Mouse (Mus musculus): ENCODE data around the gene Lhx5. TPM values are rescaled to one million over a fixed set of nuclear protein-coding genes. Genes with fewer than 3 reads are reported as not detected.

Gene Lhx5
- polyA plus RNA-seq, 1 experiment from 2014 or later = not detected

DNA sequence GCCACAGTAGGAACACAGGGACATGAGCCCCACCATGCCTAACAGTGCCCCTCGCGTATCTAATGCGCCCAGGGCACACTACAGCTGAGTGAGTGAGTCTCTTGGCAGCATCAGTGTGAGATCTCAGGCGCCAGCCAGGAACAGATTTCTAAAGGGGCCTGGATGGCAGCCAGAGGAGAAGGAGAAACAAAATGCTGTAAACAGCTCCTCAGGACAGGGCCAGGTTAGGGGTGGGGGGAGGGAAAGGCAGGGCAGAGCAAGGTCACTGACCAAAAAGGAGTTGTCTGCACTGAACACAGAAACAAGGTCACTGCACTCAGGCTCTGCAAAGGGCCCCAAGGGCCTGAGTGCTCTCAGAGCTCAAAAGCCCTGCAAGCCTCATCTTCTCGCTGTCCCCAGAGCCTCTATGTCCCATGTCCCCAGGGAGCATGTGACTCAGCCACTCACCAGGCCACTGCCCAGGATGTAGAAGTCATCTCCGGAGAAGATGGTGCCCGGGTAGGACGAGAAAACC is 59.2 kb downstream of the Lhx5 start:
- no peak overlapping the region for H3K4me3 ChIP-seq
- no peak overlapping the region for H3K4me2 ChIP-seq
- no peak for ATAC-seq (ENCODE audit: extremely low read depth, insufficient number of reproducible peaks, low FRiP score, low TSS enrichment)
- 0 out of 2 replicates have a peak overlapping the region, but pooled peaks have one; percentile 8 for H3K9ac ChIP-seq
- no peaks in the 10 kb centered on the region for H3K9me3 ChIP-seq
- peaks cover 13% of the 10 kb centered on the region for H3K4me1 ChIP-seq
- H3K36me3 ChIP-seq = peaks cover 72% of the 10 kb centered on the region
- no peaks in the 10 kb centered on the region for H3K27me3 ChIP-seq (replicated peaks)
- peak overlapping the region; percentile 77 for H3K27ac ChIP-seq (replicated peaks)
- WGBS = 59% methylated on average over 8 of the region's 8 CpGs

Other genes starting within 250 kb of the Lhx5 start
- 10.9 and 11.3 TPM in 2 replicates for gene Sdsl, start 41.1 kb downstream of the Lhx5 start, polyA plus RNA-seq (2015; fragmentation: Nextera tagmentation; extraction: Ambion mirVana)
- gene Sds, start 44.8 kb downstream of the Lhx5 start, polyA plus RNA-seq (2015; fragmentation: Nextera tagmentation; extraction: Ambion mirVana) = 0.25 TPM in 1 of 2 replicates, not detected in the other
- 41.5 and 46.1 TPM in 2 replicates for gene Plbd2, start 71.9 kb downstream of the Lhx5 start, polyA plus RNA-seq (2015; fragmentation: Nextera tagmentation; extraction: Ambion mirVana)
- 4.5 and 4.6 TPM in 2 replicates for gene Slc8b1, start 79.5 kb downstream of the Lhx5 start, polyA plus RNA-seq (2015; fragmentation: Nextera tagmentation; extraction: Ambion mirVana)
- 14.9 and 16.1 TPM in 2 replicates for gene Tpcn1, start 157.0 kb downstream of the Lhx5 start, polyA plus RNA-seq (2015; fragmentation: Nextera tagmentation; extraction: Ambion mirVana)
- 0.27 and 0.44 TPM in 2 replicates for gene Iqcd, start 157.3 kb downstream of the Lhx5 start, polyA plus RNA-seq (2015; fragmentation: Nextera tagmentation; extraction: Ambion mirVana)
- 9.6 and 10.4 TPM in 2 replicates for gene Rita1, start 180.9 kb downstream of the Lhx5 start, polyA plus RNA-seq (2015; fragmentation: Nextera tagmentation; extraction: Ambion mirVana)
- 29.6 and 29.7 TPM in 2 replicates for gene Ddx54, start 181.0 kb downstream of the Lhx5 start, polyA plus RNA-seq (2015; fragmentation: Nextera tagmentation; extraction: Ambion mirVana)
- not detected in 2 replicates for gene Cfap73, start 202.5 kb downstream of the Lhx5 start, polyA plus RNA-seq (2015; fragmentation: Nextera tagmentation; extraction: Ambion mirVana)
- 0.13 and 0.37 TPM in 2 replicates for gene Rasal1, start 217.1 kb downstream of the Lhx5 start, polyA plus RNA-seq (2015; fragmentation: Nextera tagmentation; extraction: Ambion mirVana)